Mouse (Mus musculus) MEL (cell line): Measurements from ENCODE around the gene Ing3.

Source experiments
- BHLHE40 ChIP-seq: IDR thresholded peaks from 2 replicates; pipeline ENCODE4 v1.6.1; 2012; ENCODE audit warnings: low read depth, mild to moderate bottlenecking, inconsistent platforms, low read length, improper control_type of control experiment, borderline replicate concordance
- CTCF ChIP-seq, 3 experiments: IDR thresholded peaks in 2 of 3; conservative IDR thresholded peaks in 1 of 3; 2 replicates each; pipeline ENCODE4 v1.5.1; 2011 to 2012; ENCODE audit warnings: low read length in 3 of 3, low read depth in 2 of 3, mild to moderate bottlenecking in 2 of 3, improper control_type of control experiment in 1 of 3, inconsistent platforms in 1 of 3, mixed read lengths in 1 of 3, moderate library complexity in 1 of 3; ENCODE audit not compliant: control insufficient read depth in 1 of 3, insufficient read depth in 1 of 3, poor library complexity in 1 of 3, severe bottlenecking in 1 of 3
- EP300 ChIP-seq, 2 experiments: IDR thresholded peaks; 2 replicates each; pipeline ENCODE4 v1.6.1; 2011; ENCODE audit warnings: improper control_type of control experiment in 2 of 2, low read length in 2 of 2, low read depth in 1 of 2, mild to moderate bottlenecking in 1 of 2
- GATA1 ChIP-seq: IDR thresholded peaks from 2 replicates; pipeline ENCODE4 v1.6.1; 2011; ENCODE audit warnings: low read depth, low read length, improper control_type of control experiment
- MYC ChIP-seq: IDR thresholded peaks from 2 replicates; pipeline ENCODE4 v1.6.1; 2011; ENCODE audit warnings: low read depth, mild to moderate bottlenecking, low read length, improper control_type of control experiment, moderate library complexity
- POLR2A ChIP-seq, 2 experiments: IDR thresholded peaks; 2 replicates each; pipeline ENCODE4 v1.6.1; 2011 to 2012; ENCODE audit warnings: low read length in 2 of 2, mild to moderate bottlenecking in 2 of 2, control low read depth in 1 of 2, improper control_type of control experiment in 1 of 2, low read depth in 1 of 2, moderate library complexity in 1 of 2; ENCODE audit not compliant: control insufficient read depth in 1 of 2, insufficient read depth in 1 of 2, poor library complexity in 1 of 2
- SIN3A ChIP-seq: IDR thresholded peaks from 2 replicates; pipeline ENCODE4 v1.6.1; 2012; ENCODE audit warnings: low read length, improper control_type of control experiment, inconsistent platforms
- TAL1 ChIP-seq: IDR thresholded peaks from 2 replicates; pipeline ENCODE4 v1.6.1; 2012; ENCODE audit warnings: mild to moderate bottlenecking, inconsistent platforms, low read length, moderate library complexity, mixed read lengths
- TCF12 ChIP-seq: IDR thresholded peaks from 2 replicates; pipeline ENCODE4 v1.6.1; 2014; ENCODE audit warnings: low read depth, mild to moderate bottlenecking, inconsistent platforms, low read length, improper control_type of control experiment, moderate library complexity
- USF1 ChIP-seq: IDR thresholded peaks from 2 replicates; pipeline ENCODE4 v1.6.1; 2014; ENCODE audit warnings: low read depth, mild to moderate bottlenecking, inconsistent platforms, low read length, improper control_type of control experiment, moderate library complexity
- ZMIZ1 ChIP-seq: IDR thresholded peaks from 2 replicates; pipeline ENCODE4 v1.6.1; 2012; ENCODE audit warnings: low read depth, mild to moderate bottlenecking, inconsistent platforms, low read length, improper control_type of control experiment, moderate library complexity

GRCm38 (mm10) chr6:22019637-22020036, 70.3 kb downstream of the Ing3 start:
- TF ChIP-seq POLR2A (IDR thresholded peaks at IDR 0.05; ENCODE audit: control insufficient read depth in 1 of 2, insufficient read depth in 1 of 2, low read depth in 1 of 2, low read length in 2 of 2, poor library complexity in 1 of 2) (no peak), TAL1 (no peak), MYC (no peak), USF1 (no peak), SIN3A (no peak), CTCF (IDR thresholded peaks at IDR 0.05 in 2 of 3, conservative IDR thresholded peaks at IDR 0.05 in 1 of 3; ENCODE audit: control insufficient read depth in 1 of 3, insufficient read depth in 1 of 3, low read depth in 2 of 3, low read length in 3 of 3, poor library complexity in 1 of 3, severe bottlenecking in 1 of 3) (no peak), EP300 (IDR thresholded peaks at IDR 0.05; ENCODE audit: low read depth in 1 of 2, low read length in 2 of 2) (no peak), GATA1 (no peak), TCF12 (no peak), ZMIZ1 (no peak), BHLHE40 (no peak)
